In genomic region chr1:127676516-127677099, GRCm38 (mm10) we compare ENCODE assay signal across 8 mouse cellular contexts. TPM values are rescaled to one million over a fixed set of nuclear protein-coding genes. Genes with fewer than 3 reads are reported as not detected.
DNase-seq lines count a peak whose midpoint lies in the region; ATAC-seq and TF ChIP-seq lines count a peak whose summit lies in the region.
"Had no signal": no experiment of that assay in that cellular context is flagged by ENCODE, and none has a peak within 500 bp of the region (broad histone marks: within the 10 kb centered on the region; RNA-seq: fewer than 3 reads in every experiment).

No protein-coding gene starts in this region.

- H3K4me2 ChIP-seq in lung, postnatal 0 days (replicated peaks; ENCODE audit: low read depth, low read length): peak overlapping the region; percentile 97
- peak overlapping the region; percentile 79 for H3K4me2 ChIP-seq in liver, embryonic 12.5 days
- peak overlapping the region; percentile 93 for H3K4me2 ChIP-seq in stomach, postnatal 0 days (replicated peaks; ENCODE audit: low read depth)

- H3K4me3 ChIP-seq in lung, postnatal 0 days (ENCODE audit: low read depth, low read length): peak overlapping the region; percentile 54
- peak overlapping the region; percentile 67 for H3K4me3 ChIP-seq in forebrain, embryonic 10.5 days
- H3K4me3 ChIP-seq in liver, embryonic 12.5 days: peak overlapping the region; percentile 56
- peak overlapping the region; percentile 51 for H3K4me3 ChIP-seq in stomach, postnatal 0 days (ENCODE audit: low read depth, low read length)
- H3K4me3 ChIP-seq: myocyte had no signal

- no peaks in the 10 kb centered on the region for H3K4me1 ChIP-seq in lung, postnatal 0 days (ENCODE audit: insufficient read depth, low read depth, low read length)
- peaks cover 45% of the 10 kb centered on the region for H3K4me1 ChIP-seq in forebrain, embryonic 10.5 days
- H3K4me1 ChIP-seq in liver, embryonic 12.5 days: peaks cover 16% of the 10 kb centered on the region
- H3K4me1 ChIP-seq in stomach, postnatal 0 days (replicated peaks; ENCODE audit: control insufficient read depth, insufficient read depth): peaks cover 2% of the 10 kb centered on the region; the same call in 1 of the 2 replicates

- TF ChIP-seq CTCF in lung, postnatal 0 days (IDR thresholded peaks at IDR 0.05): no peak
- no peak for TF ChIP-seq CTCF in stomach, postnatal 0 days (IDR thresholded peaks at IDR 0.05; ENCODE audit: low read depth)

- no peak for TF ChIP-seq EP300 in lung, postnatal 0 days (IDR thresholded peaks at IDR 0.05)
- no peak for TF ChIP-seq EP300 in stomach, postnatal 0 days (optimal IDR thresholded peaks at IDR 0.05)

- WGBS in lung, postnatal 0 days: 9% methylated on average over 25 of the region's 25 CpGs
- WGBS in forebrain, embryonic 10.5 days: 2% methylated on average over 25 of the region's 25 CpGs
- 10% methylated on average over 25 of the region's 25 CpGs for whole genome bisulfite sequencing in liver, embryonic 12.5 days (ENCODE audit: insufficient replicate concordance)
- WGBS in stomach, postnatal 0 days: 9% methylated on average over 25 of the region's 25 CpGs

- H3K27ac ChIP-seq in lung, postnatal 0 days (ENCODE audit: low read length): no peak overlapping the region
- peak overlapping the region; percentile 84 for H3K27ac ChIP-seq in forebrain, embryonic 10.5 days
- H3K27ac ChIP-seq in liver, embryonic 12.5 days: no peak overlapping the region
- no peak overlapping the region for H3K27ac ChIP-seq in stomach, postnatal 0 days (replicated peaks)

- DNase-seq in lung, postnatal 0 days (ENCODE audit: low spot score): no peak
- DNase-seq in lung, postnatal 36 days: no peak
- DNase-seq in forebrain, embryonic 10.5 days (ENCODE audit: extremely low spot score, low spot score): peak; percentile 15
- DNase-seq in stomach, postnatal 0 days (ENCODE audit: low spot score): no peak
- no peak for DNase-seq in adipocyte (ENCODE audit: low spot score)
- DNase-seq in spleen, postnatal 36 days (ENCODE audit: low spot score in 2 of 2): no peak

- H3K9ac ChIP-seq in lung, postnatal 0 days (replicated peaks; ENCODE audit: low read depth): no peak overlapping the region
- H3K9ac ChIP-seq in liver, embryonic 12.5 days: no peak overlapping the region
- no peak overlapping the region for H3K9ac ChIP-seq in stomach, postnatal 0 days (ENCODE audit: low read length)

- peaks cover 33% of the 10 kb centered on the region for H3K27me3 ChIP-seq in lung, postnatal 0 days (replicated peaks; ENCODE audit: insufficient read depth, low read length)
- peaks cover 71% of the 10 kb centered on the region for H3K27me3 ChIP-seq in forebrain, embryonic 10.5 days (ENCODE audit: poor library complexity, severe bottlenecking)
- H3K27me3 ChIP-seq in liver, embryonic 12.5 days (replicated peaks): peaks cover 74% of the 10 kb centered on the region
- H3K27me3 ChIP-seq in stomach, postnatal 0 days (ENCODE audit: control insufficient read depth, insufficient read depth, low read length): peaks cover 20% of the 10 kb centered on the region

- ATAC-seq in lung, postnatal 0 days: no peak
- ATAC-seq in liver, embryonic 12.5 days: no peak
- ATAC-seq in stomach, postnatal 0 days (ENCODE audit: low FRiP score, low TSS enrichment): no peak

- no peaks in the 10 kb centered on the region for H3K36me3 ChIP-seq in lung, postnatal 0 days (ENCODE audit: insufficient read depth, low read length)
- no peaks in the 10 kb centered on the region for H3K36me3 ChIP-seq in forebrain, embryonic 10.5 days (replicated peaks)
- H3K36me3 ChIP-seq in liver, embryonic 12.5 days: no peaks in the 10 kb centered on the region
- H3K36me3 ChIP-seq in stomach, postnatal 0 days (ENCODE audit: control insufficient read depth, insufficient read depth, low read length): no peaks in the 10 kb centered on the region

- no peaks in the 10 kb centered on the region for H3K9me3 ChIP-seq in lung, postnatal 0 days (ENCODE audit: low read length)
- no peaks in the 10 kb centered on the region for H3K9me3 ChIP-seq in forebrain, embryonic 10.5 days
- H3K9me3 ChIP-seq in liver, embryonic 12.5 days (replicated peaks): no peaks in the 10 kb centered on the region
- H3K9me3 ChIP-seq in stomach, postnatal 0 days (ENCODE audit: control insufficient read depth, low read length): no peaks in the 10 kb centered on the region

RNA-seq across cellular contexts. Expression of gene Tmem163, which starts 2.7 kb away (rescaled TPM):
- polyA plus RNA-seq in lung, postnatal 0 days (2015; fragmentation: Nextera tagmentation; extraction: Ambion mirVana): 19.6 and 20.0 TPM in 2 replicates
- polyA plus RNA-seq in forebrain, embryonic 10.5 days (2016; fragmentation: Nextera tagmentation; extraction: Ambion mirVana): 9.8 and 9.9 TPM in 2 replicates
- 0.79 and 1.3 TPM in 2 replicates for polyA plus RNA-seq in liver, embryonic 12.5 days (2016; fragmentation: Nextera tagmentation; extraction: Ambion mirVana)
- 0.61 and 0.69 TPM in 2 replicates for polyA plus RNA-seq in stomach, postnatal 0 days (2015; fragmentation: Nextera tagmentation; extraction: Ambion mirVana)
- polyA plus RNA-seq: myocyte had no signal

RNA-seq across cellular contexts. Expression of gene Acmsd, which starts 52.6 kb away (rescaled TPM):
- polyA plus RNA-seq in lung, postnatal 0 days (2015; fragmentation: Nextera tagmentation; extraction: Ambion mirVana): 0.21 and 0.44 TPM in 2 replicates
- 0.07 and 0.46 TPM in 2 replicates for polyA plus RNA-seq in forebrain, embryonic 10.5 days (2016; fragmentation: Nextera tagmentation; extraction: Ambion mirVana)
- polyA plus RNA-seq in liver, embryonic 12.5 days (2016; fragmentation: Nextera tagmentation; extraction: Ambion mirVana): 8.4 and 8.5 TPM in 2 replicates
- not detected in 2 replicates for polyA plus RNA-seq in stomach, postnatal 0 days (2015; fragmentation: Nextera tagmentation; extraction: Ambion mirVana)
- polyA plus RNA-seq: myocyte had no signal
